Mouse (Mus musculus) gonadal fat pad, adult 2 months (tissue): ENCODE results near the gene Poln. TPM values are rescaled to one million over a fixed set of nuclear protein-coding genes. Genes with fewer than 3 reads are reported as not detected.

Experiments used
- DNase-seq: peaks from one replicate; pipeline ENCODE4 v3.0.0-alpha.2; 2012; ENCODE audit warnings: low read depth
- polyA plus RNA-seq: library from polyadenylated mRNA; depleted of rRNA; stranded (reverse); fragments of >200 nt; gene quantifications from 2 replicates; pipeline ENCODE4 v1.2.3, GENCODE M21; 2012; rRNA removed

Poln gene
- polyA plus RNA-seq, 1 experiment = 20.3 TPM

DNA sequence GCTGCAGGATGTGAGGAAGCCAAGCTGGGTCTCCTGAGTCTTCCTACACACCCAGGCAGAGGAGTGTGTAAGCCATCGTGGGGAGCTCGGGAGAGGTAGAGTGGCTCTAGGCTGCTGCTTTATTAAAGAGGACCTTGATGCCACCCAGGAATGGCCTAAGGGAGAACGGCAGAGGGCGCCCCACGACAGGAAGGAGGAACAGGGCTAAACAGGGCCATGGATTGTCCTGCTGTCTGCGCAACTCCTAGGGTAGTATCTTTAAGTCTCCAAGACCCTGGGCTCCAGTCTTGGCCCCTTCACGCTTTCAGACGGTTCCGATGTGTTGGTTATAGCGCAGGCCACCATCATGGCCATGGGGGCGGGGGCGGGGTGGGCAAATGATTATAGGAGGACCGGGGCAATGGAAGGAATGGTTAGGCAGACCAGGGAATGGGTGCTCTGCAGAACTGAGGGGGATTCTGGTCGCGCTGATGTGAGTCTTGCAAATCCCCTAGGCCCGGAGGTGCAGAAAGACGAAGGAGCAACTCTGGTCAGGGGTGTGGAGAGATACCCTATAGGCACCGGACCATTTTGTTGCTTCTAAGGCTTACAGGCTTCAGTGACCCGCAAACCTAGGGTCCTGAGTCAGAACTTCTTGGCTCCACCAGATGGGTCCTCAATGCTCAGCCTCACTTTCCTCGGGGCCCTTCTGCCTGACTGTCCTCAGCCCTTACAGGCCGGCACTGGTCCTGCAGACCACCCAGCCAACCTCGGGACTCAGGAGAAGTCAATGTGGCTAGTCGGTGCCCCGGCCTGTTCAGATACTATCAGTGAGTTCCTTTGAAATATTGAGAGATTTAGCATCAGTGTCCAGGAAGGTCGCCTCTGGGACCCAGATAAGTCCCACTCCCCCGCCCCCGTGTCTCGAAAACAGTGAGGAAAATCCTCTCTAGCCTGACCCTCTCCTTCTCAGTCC, 174.3 kb downstream of the Poln start:
- DNase-seq = no peak

DNA sequence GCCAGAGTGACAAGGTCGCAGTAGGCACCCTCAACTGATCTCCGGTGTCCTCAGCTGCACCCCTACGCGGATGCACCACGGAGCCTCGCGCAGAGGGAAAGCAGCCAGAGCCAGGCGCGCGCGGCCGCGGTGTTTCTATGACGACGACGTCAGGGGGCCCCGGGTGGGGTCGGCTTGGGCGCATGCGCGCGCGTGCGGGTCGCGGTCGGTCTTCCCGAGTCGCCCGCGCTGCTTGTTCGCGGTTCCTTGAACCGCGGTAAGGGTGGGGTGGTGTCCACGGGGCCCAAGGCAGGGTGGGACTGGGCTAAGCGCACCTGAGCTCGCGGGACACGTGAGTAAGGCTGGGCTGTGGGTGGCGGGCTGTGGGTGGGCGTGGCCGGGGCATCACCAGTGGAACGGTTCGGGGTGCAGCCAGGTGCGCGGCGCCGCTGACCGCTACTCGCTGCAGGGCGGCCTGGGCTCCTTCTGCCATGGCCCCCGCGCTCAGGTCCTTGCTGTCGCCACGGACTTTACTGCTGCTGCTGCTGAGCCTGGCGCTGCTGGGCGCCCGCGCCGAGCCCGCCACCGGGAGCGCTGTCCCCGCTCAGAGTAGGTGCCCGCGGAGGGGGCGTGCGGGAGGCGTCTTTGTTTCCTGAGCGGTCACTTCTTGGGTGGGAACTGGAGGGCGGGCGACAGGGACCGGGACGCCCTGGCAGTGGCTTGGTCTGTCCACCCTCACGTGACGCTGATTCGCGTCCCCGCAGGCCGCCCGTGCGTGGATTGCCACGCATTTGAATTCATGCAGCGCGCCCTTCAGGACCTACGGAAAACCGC, 185.7 kb downstream of the Poln start, which contains the start of gene Gm1673:
Gene Gm1673 (plus strand): TSS at position 125 of the 813 bp plus-strand sequence.
- DNase-seq = no peak

GRCm38 (mm10) chr5:33982731-33983259, 186.5 kb downstream of the Poln start:
- no peak for DNase-seq

DNA sequence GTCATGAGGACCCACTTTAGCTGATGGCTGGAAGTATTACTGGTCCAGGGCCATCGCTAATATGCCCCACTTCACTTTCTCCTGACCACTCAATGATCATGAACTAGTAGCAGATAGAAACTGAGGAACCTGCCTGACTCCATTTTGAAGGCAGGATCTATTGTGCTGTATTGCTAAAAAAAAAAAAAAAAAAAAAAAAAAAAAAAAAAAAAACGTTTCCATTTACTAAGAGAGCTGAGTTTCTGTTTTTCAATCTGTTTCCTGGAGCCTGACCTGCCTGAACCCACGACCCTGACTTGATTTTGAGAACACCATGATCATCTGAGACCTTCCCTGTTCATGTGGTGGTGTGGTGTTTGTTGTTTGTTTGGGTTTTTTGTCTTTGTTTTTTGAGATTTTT, 193.0 kb downstream of the Poln start:
- no peak for DNase-seq

DNA sequence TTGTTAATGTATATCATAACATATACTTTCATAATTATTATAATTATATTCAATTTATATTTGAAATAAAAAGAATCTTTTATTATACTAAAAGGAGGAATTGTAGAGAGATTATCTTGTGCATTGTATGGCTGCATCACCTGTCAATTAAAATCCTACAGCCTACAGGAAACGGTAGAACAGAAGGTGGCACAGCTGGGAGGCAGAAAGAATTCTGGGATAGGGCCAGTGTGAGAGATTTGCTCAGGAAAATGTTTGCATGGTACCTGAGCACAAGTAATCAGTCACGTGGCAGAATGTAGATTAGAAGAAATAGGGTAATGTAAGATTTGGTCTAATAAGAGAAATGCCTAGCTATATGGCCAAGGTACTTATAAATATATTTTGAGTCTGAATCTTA, 194.5 kb downstream of the Poln start:
- DNase-seq = no peak

- DNase-seq = no peak
Observed at GRCm38 (mm10) chr5:33959382-33959781, 209.9 kb downstream of the Poln start.

Other genes with a start within 250 kb of the Poln start
- gene Nelfa, start 233.0 kb downstream of the Poln start, polyA plus RNA-seq = 27.6 and 28.5 TPM in 2 replicates
- gene Gm1673, start 186.0 kb downstream of the Poln start, polyA plus RNA-seq = 41.5 and 43.8 TPM in 2 replicates
- gene Nat8l, start 173.5 kb downstream of the Poln start, polyA plus RNA-seq = 7.5 and 12.8 TPM in 2 replicates
- gene Haus3, start 79 bp upstream of the Poln start, polyA plus RNA-seq = 1.1 and 1.5 TPM in 2 replicates
- gene Mxd4, start 18.3 kb upstream of the Poln start, polyA plus RNA-seq = 203 and 236 TPM in 2 replicates
- gene Zfyve28, start 119.0 kb upstream of the Poln start, polyA plus RNA-seq = 1.3 and 5.1 TPM in 2 replicates
- 0.38 and 0.42 TPM in 2 replicates for gene Cfap99, start 119.2 kb upstream of the Poln start, polyA plus RNA-seq
- gene Rnf4, start 166.8 kb upstream of the Poln start, polyA plus RNA-seq = 87.8 and 111 TPM in 2 replicates
- 33.9 and 44.8 TPM in 2 replicates for gene Fam193a, start 200.5 kb upstream of the Poln start, polyA plus RNA-seq